Mouse (Mus musculus) mouse embryonic stem cell (cell line): ENCODE data around the gene Olfr433.
"Not testable (repeated sequence)": the region's sequence is repeated elsewhere in the genome, so short reads cannot be mapped to it uniquely, and the experiment has no call there.

Experiments
- in situ Hi-C, 2 experiments: fragments of 300-500 bp; cut with MboI; formaldehyde crosslinking; loops; 1 replicate in 1 of 2; 3 replicates in 1 of 2; pipeline ENCODE4 v1.14.3; 2019 to 2020; ENCODE audit warnings: low sequenced_read_pairs in 2 of 2, low pct_unique_long_range_greater_than_20kb in 1 of 2, mixed read lengths in 1 of 2; ENCODE audit not compliant: unreplicated experiment in 1 of 2

Olfr433 gene

GRCm38 (mm10) chr1:174040523-174041177 is at the start of gene Olfr433:
TSS of gene Olfr433 (plus strand) at chr1:174040705.
- in situ Hi-C loops = loop anchor here in 1 of 2 experiments (10.0 kb wide), 1 partner anchor 66 kb away; no protein-coding TSS in a partner anchor

- in situ Hi-C loops = no loop called here
Observed at GRCm38 (mm10) chr1:173995003-173995402, 45.5 kb upstream of the Olfr433 start.

- in situ Hi-C loops = not testable (repeated sequence)
Observed at GRCm38 (mm10) chr1:174004352-174005109, 36.0 kb upstream of the Olfr433 start.

- in situ Hi-C loops = not testable (repeated sequence)
Observed at GRCm38 (mm10) chr1:174007050-174007449, 33.5 kb upstream of the Olfr433 start.

GRCm38 (mm10) chr1:174031698-174032097 is 8.8 kb upstream of the Olfr433 start, which contains the start of gene Ifi205:
TSS of gene Ifi205 (minus strand) at chr1:174031810.
- in situ Hi-C loops = no loop called here

GRCm38 (mm10) chr1:174035841-174036240 is 4.7 kb upstream of the Olfr433 start:
- in situ Hi-C loops = no loop called here

- in situ Hi-C loops = no loop called here
Observed at GRCm38 (mm10) chr1:174038480-174038879, 2.0 kb upstream of the Olfr433 start.

- in situ Hi-C loops = loop anchor here in 1 of 2 experiments (10.0 kb wide), 1 partner anchor 67 kb away; no protein-coding TSS in a partner anchor
Observed at GRCm38 (mm10) chr1:174042091-174042884, 1.8 kb downstream of the Olfr433 start.

GRCm38 (mm10) chr1:174044431-174044830 is 3.9 kb downstream of the Olfr433 start:
- in situ Hi-C loops = loop anchor here in 1 of 2 experiments (10.0 kb wide), 1 partner anchor 70 kb away; no protein-coding TSS in a partner anchor

GRCm38 (mm10) chr1:174048227-174048626 is 7.7 kb downstream of the Olfr433 start:
- in situ Hi-C loops = loop anchor here in 1 of 2 experiments (10.0 kb wide), 1 partner anchor 73 kb away; no protein-coding TSS in a partner anchor

- in situ Hi-C loops = loop anchor here in 1 of 2 experiments (10.0 kb wide), 1 partner anchor 74 kb away; no protein-coding TSS in a partner anchor
Observed at GRCm38 (mm10) chr1:174048893-174049292, 8.4 kb downstream of the Olfr433 start, which contains the start of gene Olfr432. TSS of gene Olfr432 (plus strand) at chr1:174049205.

- in situ Hi-C loops = loop anchor here in 1 of 2 experiments (10.0 kb wide), 1 partner anchor 75 kb away; no protein-coding TSS in a partner anchor
Observed at GRCm38 (mm10) chr1:174049357-174049756, 8.9 kb downstream of the Olfr433 start.

- in situ Hi-C loops = no loop called here
Observed at GRCm38 (mm10) chr1:174050532-174050931, 10.0 kb downstream of the Olfr433 start.

GRCm38 (mm10) chr1:174051515-174051914 is 11.0 kb downstream of the Olfr433 start:
- in situ Hi-C loops = no loop called here

GRCm38 (mm10) chr1:174051931-174052536 is 11.5 kb downstream of the Olfr433 start:
- in situ Hi-C loops = no loop called here

GRCm38 (mm10) chr1:174052981-174053380 is 12.5 kb downstream of the Olfr433 start:
- in situ Hi-C loops = no loop called here

GRCm38 (mm10) chr1:174055248-174055647 is 14.7 kb downstream of the Olfr433 start:
- in situ Hi-C loops = no loop called here

GRCm38 (mm10) chr1:174066305-174066704 is 25.8 kb downstream of the Olfr433 start, which contains the start of gene Olfr430:
TSS of gene Olfr430 (plus strand) at chr1:174066605.
- in situ Hi-C loops = no loop called here
